Mouse (Mus musculus) C2C12 (cell line): ENCODE measurements around the gene Gpc4. TPM values are rescaled to one million over a fixed set of nuclear protein-coding genes. Genes with fewer than 3 reads are reported as not detected.

Experiments
- H3K27me3 ChIP-seq: one replicate; pipeline ENCODE4 v1.6.1; 2011; ENCODE audit not compliant: control insufficient read depth, insufficient read depth, insufficient read length
- H3K36me3 ChIP-seq: one replicate; pipeline ENCODE4 v1.6.1; 2011; ENCODE audit not compliant: control insufficient read depth, insufficient read depth
- H3K4me3 ChIP-seq: one replicate; pipeline ENCODE4 v1.5.1; 2011; ENCODE audit warnings: mild to moderate bottlenecking, control low read depth; ENCODE audit not compliant: poor library complexity, insufficient read depth, severe bottlenecking
- H3K79me2 ChIP-seq: one replicate; pipeline ENCODE4 v1.6.1; 2011; ENCODE audit not compliant: control insufficient read depth, insufficient read depth
- H3K79me3 ChIP-seq: one replicate; pipeline ENCODE4 v1.6.1; 2011; ENCODE audit warnings: low read depth, control low read depth
- H3ac ChIP-seq: one replicate; pipeline ENCODE3; 2011; ENCODE audit warnings: low read depth; ENCODE audit not compliant: control insufficient read depth, insufficient read length
- CEBPB ChIP-seq: IDR thresholded peaks from one replicate; pipeline ENCODE4 v1.6.1; 2011; ENCODE audit warnings: low read depth, mild to moderate bottlenecking, control low read depth, moderate library complexity
- CTCF ChIP-seq: IDR thresholded peaks from one replicate; pipeline ENCODE4 v1.5.1; 2011; ENCODE audit not compliant: control insufficient read depth, insufficient read depth, insufficient read length
- FOSL1 ChIP-seq: IDR thresholded peaks from one replicate; pipeline ENCODE4 v1.8.0; 2011; ENCODE audit warnings: mild to moderate bottlenecking, low read length; ENCODE audit not compliant: poor library complexity, insufficient read depth, severe bottlenecking
- MAX ChIP-seq: IDR thresholded peaks from one replicate; pipeline ENCODE4 v1.6.1; 2011; ENCODE audit warnings: mild to moderate bottlenecking, control low read depth
- MYOD1 ChIP-seq: IDR thresholded peaks from one replicate; pipeline ENCODE4 v1.6.1; 2011; ENCODE audit warnings: low read depth; ENCODE audit not compliant: control insufficient read depth, insufficient read length
- MYOG ChIP-seq: IDR thresholded peaks from one replicate; pipeline ENCODE4 v1.6.1; 2011; ENCODE audit not compliant: control insufficient read depth, insufficient read length; ENCODE audit errors: extremely low read depth
- USF1 ChIP-seq: IDR thresholded peaks from one replicate; pipeline ENCODE4 v1.6.1; 2011; ENCODE audit warnings: low read depth, mild to moderate bottlenecking, control low read depth, moderate library complexity
- polyA plus RNA-seq: library from polyadenylated mRNA; unstranded; fragments of >200 nt; fragmentation: generic; extraction: Trizol; gene quantifications from one replicate; pipeline ENCODE4 v1.2.1, GENCODE M21; 2012; ENCODE audit warnings: missing spikeins

Gene Gpc4
- polyA plus RNA-seq, 1 experiment: 0.26 TPM

- H3K79me2 ChIP-seq: no peaks in the 10 kb centered on the region
- no peaks in the 10 kb centered on the region for H3K27me3 ChIP-seq
Measured at GRCm38 (mm10) chrX:52183551-52184442, 18.7 kb upstream of the Gpc4 start.

GRCm38 (mm10) chrX:52181401-52181800 lies 16.3 kb upstream of the Gpc4 start:
- Histone ChIP-seq H3K4me3 (no peak overlapping the region), H3ac (no peak overlapping the region), H3K27me3 (no peaks in the 10 kb centered on the region), H3K36me3 (no peaks in the 10 kb centered on the region), H3K79me2 (no peaks in the 10 kb centered on the region), H3K79me3 (no peaks in the 10 kb centered on the region)
- TF ChIP-seq USF1 (no peak), MYOG (no peak), MAX (no peak), FOSL1 (no peak), CTCF (no peak), MYOD1 (no peak), CEBPB (no peak)

More at GRCm38 (mm10) chrX:52183551-52184442, 18.7 kb upstream of the Gpc4 start:
- no peak overlapping the region for H3ac ChIP-seq
- H3K4me3 ChIP-seq: no peak overlapping the region
- H3K36me3 ChIP-seq: no peaks in the 10 kb centered on the region
- H3K79me3 ChIP-seq: no peaks in the 10 kb centered on the region
- TF ChIP-seq MYOG (no peak), CTCF (no peak), CEBPB (no peak), USF1 (no peak), FOSL1 (no peak), MYOD1 (no peak), MAX (no peak)

GRCm38 (mm10) chrX:52177067-52177466 lies 12.0 kb upstream of the Gpc4 start:
- Histone ChIP-seq H3K27me3 (no peaks in the 10 kb centered on the region), H3K4me3 (no peak overlapping the region), H3K36me3 (no peaks in the 10 kb centered on the region), H3K79me3 (no peaks in the 10 kb centered on the region), H3K79me2 (no peaks in the 10 kb centered on the region), H3ac (no peak overlapping the region)
- TF ChIP-seq USF1 (no peak), FOSL1 (no peak), CEBPB (no peak), MAX (no peak), MYOD1 (no peak), CTCF (no peak), MYOG (no peak)

DNA sequence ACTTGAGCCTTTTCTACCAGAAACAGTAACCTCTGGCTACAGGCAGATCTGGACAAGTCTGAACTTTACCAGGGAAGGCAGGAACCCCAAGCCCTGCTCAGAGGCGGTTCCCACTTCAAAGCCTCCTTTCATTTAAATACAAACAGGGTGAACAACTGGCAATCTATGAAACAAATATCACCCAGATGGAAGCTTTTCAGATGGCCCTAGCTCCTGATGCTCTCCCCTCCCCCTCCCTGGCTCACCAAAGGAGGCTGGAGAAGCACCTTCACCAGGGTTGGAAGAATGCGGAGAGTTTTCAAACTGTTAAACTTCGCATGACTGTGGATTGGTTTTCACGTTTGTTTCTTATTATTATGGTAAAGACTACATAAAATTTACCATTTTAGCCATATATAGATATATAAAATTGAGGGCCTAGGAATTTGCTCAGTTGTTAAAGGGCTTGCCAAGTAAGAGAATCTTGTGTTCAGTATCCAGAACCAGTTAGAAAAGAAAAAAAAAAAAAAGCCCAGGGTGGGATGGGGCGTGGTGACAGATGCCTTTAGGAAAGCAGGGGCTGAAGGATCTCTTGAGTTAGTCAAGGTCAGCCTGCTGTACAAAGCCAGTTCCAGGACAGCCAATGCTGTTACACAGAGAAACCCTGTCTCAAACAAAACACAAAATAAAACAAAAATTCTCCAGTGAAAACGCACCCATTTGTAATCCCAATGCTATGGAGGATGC lies 2.6 kb upstream of the Gpc4 start:
- Histone ChIP-seq H3K27me3 (no peaks in the 10 kb centered on the region), H3ac (no peak overlapping the region), H3K79me2 (no peaks in the 10 kb centered on the region), H3K36me3 (no peaks in the 10 kb centered on the region), H3K79me3 (no peaks in the 10 kb centered on the region), H3K4me3 (no peak overlapping the region)
- TF ChIP-seq CTCF (no peak), MAX (no peak), MYOG (no peak)

GRCm38 (mm10) chrX:52165555-52165938 lies 495 bp upstream of the Gpc4 start:
- no peak for TF ChIP-seq MYOD1
- no peak for TF ChIP-seq MAX
- no peak for TF ChIP-seq CEBPB
- TF ChIP-seq MYOG: no peak
- no peak for TF ChIP-seq FOSL1
- Histone ChIP-seq H3K4me3 (no peak overlapping the region), H3K27me3 (no peaks in the 10 kb centered on the region), H3K79me3 (no peaks in the 10 kb centered on the region), H3ac (no peak overlapping the region), H3K79me2 (no peaks in the 10 kb centered on the region), H3K36me3 (no peaks in the 10 kb centered on the region)
